Mouse (Mus musculus) brown adipose tissue, adult 24 weeks (tissue): Measurements from ENCODE around the gene Sbf2. TPM values are rescaled to one million over a fixed set of nuclear protein-coding genes. Genes with fewer than 3 reads are reported as not detected.

Experiments used
- H3K27ac ChIP-seq: fragments of 200-500 bp; replicated peaks from 2 replicates; pipeline ENCODE4 v1.5.1; 2012; ENCODE audit warnings: low read depth, mild to moderate bottlenecking, low read length
- H3K4me1 ChIP-seq: fragments of 200-500 bp; 2 replicates; pipeline ENCODE4 v1.6.1; 2012; ENCODE audit warnings: low read length, mixed read lengths; ENCODE audit not compliant: control insufficient read depth, insufficient read depth, insufficient read length
- H3K4me3 ChIP-seq: fragments of 200-500 bp; 2 replicates; pipeline ENCODE4 v1.5.1; 2012; ENCODE audit warnings: low read depth, mild to moderate bottlenecking, low read length, moderate library complexity; ENCODE audit not compliant: insufficient read depth
- polyA plus RNA-seq: library from polyadenylated mRNA; stranded (reverse); fragments of >200 nt; gene quantifications from 2 replicates; pipeline ENCODE4 v1.2.4, GENCODE M21; 2012; ENCODE audit not compliant: missing spikeins, insufficient read depth, insufficient read length

Sbf2 gene
- polyA plus RNA-seq, 1 experiment, result 16.6 TPM

DNA sequence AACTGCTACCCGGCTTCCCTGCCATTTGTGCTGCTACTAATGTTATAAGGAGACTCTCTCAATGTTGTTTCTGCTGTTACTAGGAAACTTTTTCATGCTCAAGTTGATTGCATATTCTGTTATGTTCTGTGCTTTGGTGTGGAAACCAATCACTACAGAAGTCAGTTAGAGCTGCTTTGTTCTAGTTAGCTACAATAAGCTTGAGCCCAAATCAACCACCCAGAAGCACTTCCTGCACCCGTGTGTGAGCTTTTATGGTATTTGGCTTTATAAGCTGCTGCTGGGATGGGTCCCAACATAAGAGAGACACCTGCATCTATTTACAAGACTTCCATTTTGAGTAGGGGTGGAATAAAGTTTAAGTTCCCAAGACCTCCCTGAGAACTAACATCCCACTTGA, 260.8 kb downstream of the Sbf2 start:
- H3K4me1 ChIP-seq, result no peaks in the 10 kb centered on the region
- H3K27ac ChIP-seq, result no peak overlapping the region
- H3K4me3 ChIP-seq, result no peak overlapping the region

GRCm38 (mm10) chr7:110347250-110347649, 267.5 kb downstream of the Sbf2 start:
- Histone ChIP-seq H3K4me1 (0 out of 2 replicates have a peak, but pooled peaks cover 1% of the 10 kb centered on the region), H3K4me3 (no peak overlapping the region), H3K27ac (no peak overlapping the region)

- Histone ChIP-seq H3K4me1 (0 out of 2 replicates have a peak, but pooled peaks cover 2% of the 10 kb centered on the region), H3K4me3 (no peak overlapping the region), H3K27ac (no peak overlapping the region)
Measured at GRCm38 (mm10) chr7:110337601-110338000, 277.1 kb downstream of the Sbf2 start.

DNA sequence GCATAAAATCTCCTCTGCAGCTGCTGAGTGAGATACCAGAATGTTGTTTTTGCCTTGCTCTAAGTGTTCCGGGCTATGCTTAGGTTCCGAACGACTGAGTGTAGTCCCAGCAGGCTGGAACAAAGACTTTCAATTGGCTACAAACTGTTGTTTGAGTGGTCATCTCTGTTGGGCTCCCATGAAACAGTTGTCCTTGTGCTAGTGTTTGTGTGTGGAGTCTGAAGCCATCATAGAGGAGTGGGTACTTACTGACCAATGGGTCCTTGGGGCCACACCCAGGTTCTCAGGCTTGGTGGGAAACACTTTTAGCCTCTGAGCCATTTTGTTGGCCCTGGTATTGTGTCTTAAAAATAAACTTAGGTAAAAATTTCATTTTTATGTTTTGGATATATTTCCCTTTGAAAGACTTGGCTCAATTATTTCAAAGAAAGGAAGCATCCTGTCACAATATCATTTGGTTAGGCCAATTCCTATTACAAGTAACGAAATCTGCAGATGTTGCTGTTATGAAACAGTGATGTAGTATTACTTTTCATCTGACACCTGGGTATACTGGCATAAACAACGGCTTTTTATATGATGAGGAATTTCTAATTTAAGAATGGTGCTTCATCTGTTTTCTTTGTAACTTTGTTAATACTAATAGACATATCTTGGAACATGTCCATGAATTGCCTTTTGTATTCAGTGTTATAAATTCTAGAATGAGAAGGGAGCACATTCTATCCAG, 289.2 kb downstream of the Sbf2 start:
- no peak overlapping the region for H3K4me3 ChIP-seq
- peaks cover 5% of the 10 kb centered on the region; the same call in 1 of the 2 replicates for H3K4me1 ChIP-seq
- H3K27ac ChIP-seq, result peak overlapping the region; percentile 96

GRCm38 (mm10) chr7:110324852-110325251, 289.9 kb downstream of the Sbf2 start:
- H3K27ac ChIP-seq, result peak overlapping the region; percentile 96
- no peak overlapping the region for H3K4me3 ChIP-seq
- peaks cover 5% of the 10 kb centered on the region; the same call in 1 of the 2 replicates for H3K4me1 ChIP-seq

GRCm38 (mm10) chr7:110321106-110321505, 293.6 kb downstream of the Sbf2 start:
- H3K4me1 ChIP-seq, result peaks cover 3% of the 10 kb centered on the region; the same call in 1 of the 2 replicates
- H3K4me3 ChIP-seq, result no peak overlapping the region
- no peak overlapping the region for H3K27ac ChIP-seq

DNA sequence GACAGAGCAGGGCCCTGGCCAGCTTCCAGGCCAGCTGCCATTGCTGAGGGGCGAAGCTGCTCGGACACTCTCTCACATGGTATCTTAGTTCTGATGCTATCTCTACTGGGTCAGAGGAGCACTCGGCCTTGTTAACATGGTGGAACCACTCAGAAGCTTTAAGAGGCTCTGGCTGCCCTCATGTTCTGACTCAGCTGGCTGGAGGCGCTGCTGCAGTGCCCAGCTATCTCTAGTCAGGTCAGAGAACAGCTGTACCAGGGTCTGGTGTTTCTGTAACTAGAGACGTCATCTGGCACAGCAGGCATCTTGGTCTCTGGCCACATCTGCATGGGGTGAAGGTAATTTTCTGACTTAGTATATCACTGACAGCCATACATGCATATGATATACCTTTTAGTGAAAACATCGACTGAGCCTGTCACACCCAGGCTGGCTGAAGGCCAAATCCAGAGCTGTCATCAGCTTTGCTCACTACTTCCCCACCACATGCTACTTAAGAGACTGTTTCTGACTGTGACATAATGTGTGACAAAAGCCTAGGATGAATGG, 295.7 kb downstream of the Sbf2 start:
- Histone ChIP-seq H3K4me3 (no peak overlapping the region), H3K27ac (no peak overlapping the region), H3K4me1 (peaks cover 4% of the 10 kb centered on the region; the same call in 1 of the 2 replicates)

- Histone ChIP-seq H3K27ac (no peak overlapping the region), H3K4me1 (peaks cover 4% of the 10 kb centered on the region; the same call in 1 of the 2 replicates), H3K4me3 (no peak overlapping the region)
Measured at GRCm38 (mm10) chr7:110317412-110317811, 297.3 kb downstream of the Sbf2 start.

- H3K27ac ChIP-seq, result no peak overlapping the region
- peaks cover 4% of the 10 kb centered on the region; the same call in 1 of the 2 replicates for H3K4me1 ChIP-seq
- H3K4me3 ChIP-seq, result no peak overlapping the region
Measured at GRCm38 (mm10) chr7:110315352-110315751, 299.4 kb downstream of the Sbf2 start.

DNA sequence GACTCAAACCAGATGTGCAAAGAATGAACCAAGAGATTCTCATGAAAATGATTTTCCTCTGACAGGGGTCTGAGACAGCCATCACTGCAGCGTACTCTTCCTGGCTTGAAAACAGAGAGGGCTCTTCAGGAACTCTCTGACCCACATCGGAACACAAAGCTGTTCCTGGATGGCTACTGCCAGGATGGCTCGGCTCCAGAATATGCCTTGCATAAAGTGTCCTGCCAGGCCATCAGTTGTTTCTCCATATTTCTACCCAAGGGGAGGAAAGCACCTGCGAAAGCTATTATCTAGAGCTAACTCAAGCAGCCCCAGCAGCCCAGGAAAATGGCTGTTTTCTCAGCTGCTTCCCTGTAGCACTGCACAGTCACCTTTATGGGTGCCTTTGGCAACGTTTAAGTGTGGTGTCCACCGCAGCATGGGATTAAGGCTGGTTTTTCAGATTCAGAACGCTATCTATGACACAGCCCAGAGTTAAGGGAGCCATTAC, 300.3 kb downstream of the Sbf2 start:
- H3K4me3 ChIP-seq, result no peak overlapping the region
- peak overlapping the region; percentile 40; the same call in 1 of the 2 replicates for H3K27ac ChIP-seq
- H3K4me1 ChIP-seq, result peaks cover 4% of the 10 kb centered on the region; the same call in 1 of the 2 replicates

DNA sequence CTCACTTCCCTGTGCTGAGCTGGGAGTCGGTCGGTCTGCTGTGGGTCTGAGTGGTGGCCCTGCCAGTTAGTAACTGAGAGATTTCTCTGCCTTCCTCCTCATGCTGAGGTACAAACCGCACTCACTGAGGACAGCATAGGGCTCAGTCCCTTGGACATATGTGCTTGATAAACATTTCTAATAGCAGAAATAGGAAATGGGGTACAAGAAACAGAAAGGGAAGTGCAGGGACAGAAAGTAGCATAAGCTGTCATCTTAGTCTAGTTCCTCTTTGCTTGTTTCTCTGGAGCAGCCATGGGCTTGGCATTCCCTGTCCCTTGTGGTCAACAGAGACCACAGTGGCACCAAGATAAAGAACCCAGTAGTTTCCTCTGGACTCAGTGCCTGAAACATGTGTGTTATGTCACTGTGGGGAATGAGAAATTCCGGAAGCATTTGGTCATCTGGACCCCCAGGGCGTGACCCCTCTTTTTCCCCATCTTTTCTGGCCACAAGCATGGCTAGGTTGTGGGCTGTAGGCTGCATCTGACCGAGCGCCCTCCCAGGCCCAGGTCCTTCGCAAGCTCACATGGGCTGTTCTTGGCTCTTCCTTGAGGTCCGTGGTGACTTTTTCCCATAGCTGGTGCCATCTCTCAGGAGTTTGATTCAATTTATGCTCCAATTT, 301.2 kb downstream of the Sbf2 start:
- no peak overlapping the region for H3K4me3 ChIP-seq

DNA sequence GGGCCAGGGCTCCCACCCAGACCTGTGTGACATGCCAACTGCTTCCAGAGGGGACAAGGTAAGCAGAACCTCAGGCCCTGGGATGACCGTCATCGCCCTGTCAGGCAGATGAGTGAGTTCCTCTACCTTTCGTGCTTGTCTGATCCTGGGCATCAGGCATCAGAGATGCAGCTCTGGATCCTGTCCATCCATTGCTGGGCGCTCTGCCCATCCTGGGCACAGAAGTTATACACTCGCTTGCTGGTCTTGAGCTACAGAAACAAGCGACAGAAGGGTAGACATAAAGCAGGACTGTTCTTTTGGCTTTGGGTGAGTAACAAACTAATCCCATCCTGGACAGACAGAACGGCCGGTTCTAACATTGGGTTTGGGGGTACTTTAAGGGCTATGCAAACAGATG, 305.5 kb downstream of the Sbf2 start:
- Histone ChIP-seq H3K4me1 (peaks cover 5% of the 10 kb centered on the region; the same call in 1 of the 2 replicates), H3K27ac (no peak overlapping the region), H3K4me3 (no peak overlapping the region)

More for the DNA sequence above, 301.2 kb downstream of the Sbf2 start:
- peaks cover 4% of the 10 kb centered on the region; the same call in 1 of the 2 replicates for H3K4me1 ChIP-seq
- 0 out of 2 replicates have a peak overlapping the region, but pooled peaks have one; percentile 5 for H3K27ac ChIP-seq

DNA sequence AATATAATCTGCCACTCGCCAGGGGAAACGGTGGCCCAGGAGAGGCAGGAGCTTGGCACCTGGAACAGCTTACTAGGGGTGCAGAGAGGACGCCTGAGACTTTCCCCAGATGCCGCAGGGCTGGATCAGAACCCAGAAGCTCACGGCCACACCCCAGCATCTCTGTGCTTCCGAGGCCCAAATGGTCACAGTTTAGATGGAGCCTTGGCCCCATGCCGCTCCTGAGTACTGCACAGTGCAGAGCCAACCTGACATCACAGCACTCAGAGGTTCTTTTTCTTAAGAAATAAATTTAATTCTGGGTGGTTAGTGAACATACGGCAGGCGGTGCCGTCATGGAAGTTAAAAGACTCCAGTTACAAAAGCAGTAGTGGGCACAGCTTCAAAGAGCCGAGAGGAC, 307.0 kb downstream of the Sbf2 start:
- Histone ChIP-seq H3K4me3 (no peak overlapping the region), H3K4me1 (0 out of 2 replicates have a peak, but pooled peaks cover 3% of the 10 kb centered on the region), H3K27ac (no peak overlapping the region)

DNA sequence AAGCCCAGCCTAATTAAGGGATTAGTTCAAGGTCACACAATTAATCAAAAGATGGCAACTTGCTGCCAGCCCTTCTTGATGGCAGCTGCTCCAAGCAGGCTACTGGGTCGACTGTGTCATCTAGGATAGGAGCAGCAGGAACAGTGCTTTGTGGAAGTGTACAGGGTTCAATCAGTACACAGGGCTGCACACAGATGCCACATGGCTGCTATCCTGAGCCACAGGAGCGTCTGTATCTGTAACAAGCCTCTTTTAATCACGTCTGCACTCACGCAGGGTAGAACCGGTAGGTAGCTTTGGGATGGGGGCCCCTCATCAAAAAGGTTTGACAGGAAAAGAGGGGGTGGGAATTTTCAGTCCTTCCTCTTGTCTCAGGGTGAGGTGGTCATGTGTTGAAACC, 308.4 kb downstream of the Sbf2 start:
- 0 out of 2 replicates have a peak, but pooled peaks cover 3% of the 10 kb centered on the region for H3K4me1 ChIP-seq
- no peak overlapping the region for H3K27ac ChIP-seq
- no peak overlapping the region for H3K4me3 ChIP-seq

DNA sequence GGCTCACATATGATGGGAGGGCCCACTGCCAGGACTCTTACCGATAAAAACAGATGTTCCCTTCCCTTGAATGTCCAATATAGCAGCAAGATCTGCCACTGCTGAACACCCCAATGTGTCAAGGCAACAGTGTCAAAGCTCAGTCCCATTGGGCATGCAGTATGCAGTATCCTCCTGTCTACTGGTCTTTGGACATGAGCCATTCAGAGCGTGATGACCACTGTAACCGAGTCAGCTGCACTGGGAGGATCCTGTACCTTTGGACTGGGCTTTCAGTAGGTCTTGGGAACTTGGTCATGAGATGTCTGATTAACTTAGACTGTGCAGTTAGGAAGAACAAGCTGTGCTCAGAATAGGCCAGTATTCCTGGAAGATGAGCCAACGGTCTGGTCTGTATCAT, 309.2 kb downstream of the Sbf2 start:
- Histone ChIP-seq H3K4me3 (no peak overlapping the region), H3K4me1 (0 out of 2 replicates have a peak, but pooled peaks cover 3% of the 10 kb centered on the region), H3K27ac (no peak overlapping the region)
